Mouse (Mus musculus) liver, embryonic 14.5 days (tissue): Measurements from ENCODE around the gene Unc93b1.

Source experiments
- CTCF ChIP-seq: IDR thresholded peaks from 2 replicates; pipeline ENCODE4 v1.5.1; 2016; ENCODE audit warnings: antibody characterized with exemption, low read depth, control low read depth
- EP300 ChIP-seq: IDR thresholded peaks from 2 replicates; pipeline ENCODE4 v1.6.1; 2016; ENCODE audit warnings: antibody characterized with exemption, low read depth

- TF ChIP-seq CTCF (no peak), EP300 (no peak)
Observed at GRCm38 (mm10) chr19:3914535-3914934, 20.5 kb upstream of the Unc93b1 start.
